Mouse (Mus musculus): ENCODE data around the gene Pcgf3.

DNA sequence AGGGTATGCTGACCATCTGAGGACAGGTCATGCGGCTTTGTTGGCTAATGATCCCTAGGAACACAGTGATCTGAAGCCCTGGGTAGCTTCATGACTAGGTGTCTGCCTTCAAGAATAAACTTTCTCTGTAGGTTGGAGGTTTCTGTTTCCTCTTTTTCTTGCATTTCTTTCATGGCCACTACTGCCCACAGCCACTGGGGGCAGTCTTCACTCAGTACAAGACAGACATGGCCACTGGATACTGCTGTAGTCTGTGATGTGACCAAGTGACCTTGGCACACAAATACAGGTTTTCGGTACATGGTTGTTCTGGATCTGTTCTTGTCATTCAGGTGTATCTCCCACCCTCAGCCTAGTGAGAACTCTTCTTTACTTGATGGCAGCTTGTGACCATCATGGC is 24.2 kb downstream of the Pcgf3 start:
- TF ChIP-seq POLR2A (IDR thresholded peaks at IDR 0.05; ENCODE audit: borderline replicate concordance, extremely low read depth, low read depth, low read length): no peak
- peak; percentile 64 for TF ChIP-seq CTCF (IDR thresholded peaks at IDR 0.05; ENCODE audit: insufficient read depth, low read length)
